Mouse (Mus musculus) testis, adult 2 months (tissue): ENCODE measurements at regions not wholly inside any gene's neighbourhood (a gene's known extent, or its start where the extent isn't known, plus 50 kb on each side); places are given as distances from the start of the nearest gene placed in this dataset.

Experiments used
- H3K27ac ChIP-seq: fragments of 200-500 bp; 2 replicates; pipeline ENCODE4 v1.5.1; 2012; ENCODE audit warnings: low read depth, low read length; ENCODE audit not compliant: control insufficient read depth, insufficient read depth
- H3K27me3 ChIP-seq: fragments of 200-500 bp; 2 replicates; pipeline ENCODE4 v1.6.1; 2012; ENCODE audit warnings: mild to moderate bottlenecking, low read length, moderate library complexity; ENCODE audit not compliant: control insufficient read depth, insufficient read depth
- H3K36me3 ChIP-seq: fragments of 200-500 bp; 2 replicates; pipeline ENCODE4 v1.6.1; 2012; ENCODE audit warnings: mild to moderate bottlenecking, low read length; ENCODE audit not compliant: control insufficient read depth, insufficient read depth
- H3K4me1 ChIP-seq: fragments of 200-500 bp; 2 replicates; pipeline ENCODE4 v1.6.1; 2012; ENCODE audit warnings: low read length; ENCODE audit not compliant: control insufficient read depth, insufficient read depth
- H3K4me3 ChIP-seq: fragments of 200-500 bp; 2 replicates; pipeline ENCODE4 v1.5.1; 2012; ENCODE audit warnings: low read depth, mild to moderate bottlenecking, low read length, moderate library complexity, mixed read lengths; ENCODE audit not compliant: control insufficient read depth
- CTCF ChIP-seq: fragments of 200-500 bp; IDR thresholded peaks from 2 replicates; pipeline ENCODE4 v1.5.1; 2012; ENCODE audit warnings: low read depth, mild to moderate bottlenecking, inconsistent platforms, low read length, moderate library complexity; ENCODE audit not compliant: control insufficient read depth, insufficient read depth, insufficient replicate concordance
- POLR2A ChIP-seq: fragments of 200-500 bp; IDR thresholded peaks from 2 replicates; pipeline ENCODE4 v1.6.1; 2012; ENCODE audit warnings: low read depth, mild to moderate bottlenecking, inconsistent platforms, low read length, moderate library complexity; ENCODE audit not compliant: control insufficient read depth

GRCm38 (mm10) chr1:136706509-136706908, 81.8 kb downstream of the Zfp281 start:
- TF ChIP-seq CTCF = no peak
- TF ChIP-seq POLR2A = no peak
- Histone ChIP-seq H3K4me1 (peaks cover 16% of the 10 kb centered on the region), H3K27ac (no peak overlapping the region), H3K27me3 (no peaks in the 10 kb centered on the region), H3K36me3 (no peaks in the 10 kb centered on the region), H3K4me3 (peak overlapping the region; percentile 74; the same call in 1 of the 2 replicates)

- no peaks in the 10 kb centered on the region for H3K27me3 ChIP-seq
- peak overlapping the region; percentile 74 for H3K4me3 ChIP-seq
- H3K27ac ChIP-seq = no peak overlapping the region
- TF ChIP-seq POLR2A = no peak
- no peak for TF ChIP-seq CTCF
- H3K36me3 ChIP-seq = no peaks in the 10 kb centered on the region
- H3K4me1 ChIP-seq = peaks cover 16% of the 10 kb centered on the region
Observed at GRCm38 (mm10) chr1:136707394-136707793, 82.7 kb downstream of the Zfp281 start.

GRCm38 (mm10) chr1:136707866-136708265, 83.2 kb downstream of the Zfp281 start:
- no peak for TF ChIP-seq POLR2A
- TF ChIP-seq CTCF = no peak
- Histone ChIP-seq H3K36me3 (no peaks in the 10 kb centered on the region), H3K4me3 (peak overlapping the region; percentile 74), H3K27ac (no peak overlapping the region), H3K27me3 (no peaks in the 10 kb centered on the region), H3K4me1 (peaks cover 16% of the 10 kb centered on the region)

DNA sequence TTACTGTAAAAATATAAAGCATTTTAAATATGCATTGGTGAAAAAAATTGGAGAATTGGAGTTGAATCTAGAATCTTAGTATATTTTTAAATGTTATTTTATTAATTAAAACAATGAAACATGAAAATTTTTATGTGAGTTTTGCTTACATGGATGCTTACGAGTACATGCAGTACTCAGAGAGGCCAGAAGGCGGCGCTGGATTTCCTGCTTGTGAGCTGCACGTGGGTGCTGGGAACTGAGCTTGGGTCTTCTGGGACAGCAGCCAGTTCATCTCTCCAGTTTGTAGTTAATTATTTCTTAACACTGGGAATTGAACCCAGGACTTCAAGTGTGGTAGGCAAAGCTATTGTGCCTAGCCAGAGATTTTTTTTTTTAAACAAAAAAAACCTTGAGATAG, 85.5 kb downstream of the Zfp281 start:
- Histone ChIP-seq H3K4me3 (no peak overlapping the region), H3K27ac (no peak overlapping the region), H3K4me1 (peaks cover 16% of the 10 kb centered on the region), H3K27me3 (no peaks in the 10 kb centered on the region), H3K36me3 (no peaks in the 10 kb centered on the region)
- TF ChIP-seq CTCF = peak; percentile 65; the same call in 1 of the 2 replicates
- TF ChIP-seq POLR2A = no peak

DNA sequence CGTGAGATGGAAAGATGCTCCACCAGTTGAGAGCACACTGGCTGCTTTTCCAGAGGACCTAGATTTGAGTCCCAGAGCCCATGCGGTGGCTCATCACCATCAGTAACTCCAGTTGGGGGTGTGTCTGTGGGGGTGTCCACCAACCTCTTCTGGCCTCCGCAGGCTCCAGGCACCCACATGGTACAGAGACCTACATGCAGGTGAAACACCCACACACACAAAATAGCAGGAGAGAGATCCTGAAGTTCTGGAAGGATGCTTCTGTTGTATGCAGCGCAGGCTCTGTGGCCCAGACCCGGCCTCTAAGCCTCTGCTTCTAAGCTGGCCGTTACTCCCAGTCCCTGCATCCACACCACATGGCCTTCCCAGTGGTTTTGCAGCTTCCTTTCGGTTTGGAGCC, 86.5 kb downstream of the Zfp281 start:
- Histone ChIP-seq H3K4me1 (peaks cover 16% of the 10 kb centered on the region), H3K27me3 (no peaks in the 10 kb centered on the region), H3K27ac (no peak overlapping the region), H3K36me3 (no peaks in the 10 kb centered on the region), H3K4me3 (no peak overlapping the region)
- TF ChIP-seq CTCF (no peak), POLR2A (no peak)

- Histone ChIP-seq H3K4me3 (no peak overlapping the region), H3K4me1 (no peaks in the 10 kb centered on the region), H3K36me3 (no peaks in the 10 kb centered on the region), H3K27me3 (no peaks in the 10 kb centered on the region), H3K27ac (no peak overlapping the region)
- TF ChIP-seq POLR2A (no peak), CTCF (no peak)
Observed at GRCm38 (mm10) chr1:136714077-136714476, 89.4 kb downstream of the Zfp281 start.

- Histone ChIP-seq H3K27ac (no peak overlapping the region), H3K4me1 (no peaks in the 10 kb centered on the region), H3K27me3 (no peaks in the 10 kb centered on the region), H3K36me3 (no peaks in the 10 kb centered on the region), H3K4me3 (no peak overlapping the region)
- TF ChIP-seq POLR2A (no peak), CTCF (no peak)
Observed at GRCm38 (mm10) chr1:136714987-136715386, 90.3 kb downstream of the Zfp281 start.
